Mouse (Mus musculus): ENCODE measurements around the gene Tnk2. TPM values are rescaled to one million over a fixed set of nuclear protein-coding genes. Genes with fewer than 3 reads are reported as not detected.

Tnk2 gene
- polyA plus RNA-seq, 1 experiment from 2014 or later: 11.9 TPM

GRCm38 (mm10) chr16:32610460-32611255 is 33.0 kb upstream of the Tnk2 start:
- H3K9me3 ChIP-seq: no peaks in the 10 kb centered on the region
- peaks cover 15% of the 10 kb centered on the region for H3K4me1 ChIP-seq
- ATAC-seq (ENCODE audit: low FRiP score, low read depth): no peak
- H3K27me3 ChIP-seq: peaks cover 7% of the 10 kb centered on the region
- no peak overlapping the region for H3K27ac ChIP-seq (replicated peaks)
- H3K4me2 ChIP-seq (replicated peaks): peak overlapping the region; percentile 66
- H3K4me3 ChIP-seq: peak overlapping the region; percentile 16; the same call in 1 of the 2 replicates
- peaks cover 16% of the 10 kb centered on the region for H3K36me3 ChIP-seq
- WGBS: 70% methylated on average over 5 of the region's 5 CpGs
- peak overlapping the region; percentile 87; the same call in 1 of the 2 replicates for H3K9ac ChIP-seq (replicated peaks)

- WGBS: 82% methylated on average over 1 of the region's 1 CpGs
- no peak overlapping the region for H3K4me3 ChIP-seq
- no peak for ATAC-seq (ENCODE audit: low FRiP score, low read depth)
Observed at GRCm38 (mm10) chr16:32612052-32612451, 31.6 kb upstream of the Tnk2 start.

GRCm38 (mm10) chr16:32613269-32613834 is 30.3 kb upstream of the Tnk2 start:
- Histone ChIP-seq H3K27ac (replicated peaks) (no peak overlapping the region), H3K4me1 (peaks cover 12% of the 10 kb centered on the region), H3K4me2 (replicated peaks) (no peak overlapping the region), H3K9me3 (no peaks in the 10 kb centered on the region), H3K27me3 (no peaks in the 10 kb centered on the region), H3K4me3 (no peak overlapping the region), H3K36me3 (peaks cover 38% of the 10 kb centered on the region), H3K9ac (replicated peaks) (no peak overlapping the region)
- 80% methylated on average over 3 of the region's 3 CpGs for WGBS
- ATAC-seq (ENCODE audit: low FRiP score, low read depth): no peak

More at GRCm38 (mm10) chr16:32612052-32612451, 31.6 kb upstream of the Tnk2 start:
- H3K9me3 ChIP-seq: no peaks in the 10 kb centered on the region
- peaks cover 15% of the 10 kb centered on the region for H3K4me1 ChIP-seq
- H3K9ac ChIP-seq (replicated peaks): no peak overlapping the region
- peaks cover 29% of the 10 kb centered on the region for H3K36me3 ChIP-seq
- no peaks in the 10 kb centered on the region for H3K27me3 ChIP-seq
- H3K27ac ChIP-seq (replicated peaks): no peak overlapping the region
- no peak overlapping the region for H3K4me2 ChIP-seq (replicated peaks)

- Histone ChIP-seq H3K4me1 (peaks cover 12% of the 10 kb centered on the region), H3K27me3 (no peaks in the 10 kb centered on the region), H3K36me3 (peaks cover 41% of the 10 kb centered on the region), H3K9me3 (no peaks in the 10 kb centered on the region), H3K4me2 (replicated peaks) (no peak overlapping the region), H3K9ac (replicated peaks) (no peak overlapping the region), H3K4me3 (no peak overlapping the region), H3K27ac (replicated peaks) (no peak overlapping the region)
- no peak for ATAC-seq (ENCODE audit: low FRiP score, low read depth)
- 71% methylated on average over 4 of the region's 4 CpGs for WGBS
Observed at GRCm38 (mm10) chr16:32614047-32614446, 29.6 kb upstream of the Tnk2 start.

GRCm38 (mm10) chr16:32618946-32619345 is 24.7 kb upstream of the Tnk2 start:
- H3K4me3 ChIP-seq: no peak overlapping the region
- H3K36me3 ChIP-seq: peaks cover 80% of the 10 kb centered on the region
- ATAC-seq (ENCODE audit: low FRiP score, low read depth): no peak
- no peaks in the 10 kb centered on the region for H3K9me3 ChIP-seq
- no peak overlapping the region for H3K9ac ChIP-seq (replicated peaks)
- WGBS: 95% methylated on average over 1 of the region's 1 CpGs
- H3K4me2 ChIP-seq (replicated peaks): no peak overlapping the region
- no peaks in the 10 kb centered on the region for H3K4me1 ChIP-seq
- H3K27me3 ChIP-seq: no peaks in the 10 kb centered on the region
- H3K27ac ChIP-seq (replicated peaks): no peak overlapping the region

GRCm38 (mm10) chr16:32628140-32628539 is 15.5 kb upstream of the Tnk2 start:
- Histone ChIP-seq H3K27me3 (no peaks in the 10 kb centered on the region), H3K9me3 (no peaks in the 10 kb centered on the region), H3K9ac (replicated peaks) (no peak overlapping the region), H3K4me3 (no peak overlapping the region), H3K4me1 (no peaks in the 10 kb centered on the region), H3K4me2 (replicated peaks) (no peak overlapping the region), H3K36me3 (peaks cover 81% of the 10 kb centered on the region), H3K27ac (replicated peaks) (no peak overlapping the region)
- ATAC-seq (ENCODE audit: low FRiP score, low read depth): no peak
- 96% methylated on average over 8 of the region's 8 CpGs for WGBS

- no peak overlapping the region for H3K4me2 ChIP-seq (replicated peaks)
- no peaks in the 10 kb centered on the region for H3K9me3 ChIP-seq
- no peaks in the 10 kb centered on the region for H3K27me3 ChIP-seq
- WGBS: 73% methylated on average over 4 of the region's 4 CpGs
- H3K4me3 ChIP-seq: no peak overlapping the region
- no peak overlapping the region for H3K27ac ChIP-seq (replicated peaks)
- H3K9ac ChIP-seq (replicated peaks): no peak overlapping the region
- ATAC-seq (ENCODE audit: low FRiP score, low read depth): no peak
- peaks cover 47% of the 10 kb centered on the region for H3K36me3 ChIP-seq
- H3K4me1 ChIP-seq: no peaks in the 10 kb centered on the region
Observed at GRCm38 (mm10) chr16:32632328-32632824, 11.3 kb upstream of the Tnk2 start.

GRCm38 (mm10) chr16:32633486-32634012 is 10.1 kb upstream of the Tnk2 start:
- Histone ChIP-seq H3K4me1 (no peaks in the 10 kb centered on the region), H3K27ac (replicated peaks) (no peak overlapping the region), H3K27me3 (no peaks in the 10 kb centered on the region), H3K4me3 (no peak overlapping the region), H3K9ac (replicated peaks) (no peak overlapping the region), H3K36me3 (peaks cover 35% of the 10 kb centered on the region), H3K4me2 (replicated peaks) (no peak overlapping the region), H3K9me3 (no peaks in the 10 kb centered on the region)
- 90% methylated on average over 4 of the region's 4 CpGs for WGBS
- ATAC-seq (ENCODE audit: low FRiP score, low read depth): no peak

- H3K9ac ChIP-seq (replicated peaks): no peak overlapping the region
- 90% methylated on average over 5 of the region's 5 CpGs for WGBS
- H3K4me1 ChIP-seq: no peaks in the 10 kb centered on the region
Observed at GRCm38 (mm10) chr16:32634183-32634582, 9.5 kb upstream of the Tnk2 start.

GRCm38 (mm10) chr16:32635314-32635713 is 8.4 kb upstream of the Tnk2 start:
- H3K9ac ChIP-seq (replicated peaks): no peak overlapping the region
- H3K27ac ChIP-seq (replicated peaks): no peak overlapping the region
- no peaks in the 10 kb centered on the region for H3K4me1 ChIP-seq
- no peaks in the 10 kb centered on the region for H3K9me3 ChIP-seq
- H3K4me2 ChIP-seq (replicated peaks): no peak overlapping the region
- no peak overlapping the region for H3K4me3 ChIP-seq
- 84% methylated on average over 3 of the region's 3 CpGs for WGBS
- H3K36me3 ChIP-seq: peaks cover 18% of the 10 kb centered on the region; the same call in 1 of the 2 replicates
- ATAC-seq (ENCODE audit: low FRiP score, low read depth): no peak
- H3K27me3 ChIP-seq: no peaks in the 10 kb centered on the region

More at GRCm38 (mm10) chr16:32634183-32634582, 9.5 kb upstream of the Tnk2 start:
- no peak overlapping the region for H3K4me2 ChIP-seq (replicated peaks)
- H3K27ac ChIP-seq (replicated peaks): no peak overlapping the region
- no peak for ATAC-seq (ENCODE audit: low FRiP score, low read depth)
- H3K4me3 ChIP-seq: no peak overlapping the region
- peaks cover 29% of the 10 kb centered on the region for H3K36me3 ChIP-seq
- H3K9me3 ChIP-seq: no peaks in the 10 kb centered on the region
- no peaks in the 10 kb centered on the region for H3K27me3 ChIP-seq

- no peak for ATAC-seq (ENCODE audit: low FRiP score, low read depth)
- 0 out of 2 replicates have a peak, but pooled peaks cover 10% of the 10 kb centered on the region for H3K36me3 ChIP-seq
- H3K4me2 ChIP-seq (replicated peaks): no peak overlapping the region
- H3K9ac ChIP-seq (replicated peaks): no peak overlapping the region
- no peaks in the 10 kb centered on the region for H3K4me1 ChIP-seq
- 93% methylated on average over 3 of the region's 3 CpGs for WGBS
- H3K4me3 ChIP-seq: no peak overlapping the region
- H3K27ac ChIP-seq (replicated peaks): no peak overlapping the region
- H3K27me3 ChIP-seq: peaks cover under 1% of the 10 kb centered on the region; the same call in 1 of the 2 replicates
- no peaks in the 10 kb centered on the region for H3K9me3 ChIP-seq
Observed at GRCm38 (mm10) chr16:32636331-32636730, 7.3 kb upstream of the Tnk2 start.
